Mouse (Mus musculus) gastrocnemius, postnatal 4 days (tissue): ENCODE measurements around the gene Mlst8. TPM values are rescaled to one million over a fixed set of nuclear protein-coding genes. Genes with fewer than 3 reads are reported as not detected.
"Not testable (repeated sequence)": the region's sequence is repeated elsewhere in the genome, so short reads cannot be mapped to it uniquely, and the experiment has no call there.

Experiments used
- DNase-seq, 2 experiments: peaks; one replicate each; pipeline ENCODE4 v3.0.0; 2021 to 2022; ENCODE audit warnings: low spot score in 2 of 2, mixed read lengths in 2 of 2
- total RNA-seq, 2 experiments: library from RNA; stranded (reverse); gene quantifications; 2 replicates each; pipeline ENCODE4 v1.2.3; 2021

Mlst8 gene
- total RNA-seq, 2 experiments from 2014 or later = 12.4 to 16.8 TPM

DNA sequence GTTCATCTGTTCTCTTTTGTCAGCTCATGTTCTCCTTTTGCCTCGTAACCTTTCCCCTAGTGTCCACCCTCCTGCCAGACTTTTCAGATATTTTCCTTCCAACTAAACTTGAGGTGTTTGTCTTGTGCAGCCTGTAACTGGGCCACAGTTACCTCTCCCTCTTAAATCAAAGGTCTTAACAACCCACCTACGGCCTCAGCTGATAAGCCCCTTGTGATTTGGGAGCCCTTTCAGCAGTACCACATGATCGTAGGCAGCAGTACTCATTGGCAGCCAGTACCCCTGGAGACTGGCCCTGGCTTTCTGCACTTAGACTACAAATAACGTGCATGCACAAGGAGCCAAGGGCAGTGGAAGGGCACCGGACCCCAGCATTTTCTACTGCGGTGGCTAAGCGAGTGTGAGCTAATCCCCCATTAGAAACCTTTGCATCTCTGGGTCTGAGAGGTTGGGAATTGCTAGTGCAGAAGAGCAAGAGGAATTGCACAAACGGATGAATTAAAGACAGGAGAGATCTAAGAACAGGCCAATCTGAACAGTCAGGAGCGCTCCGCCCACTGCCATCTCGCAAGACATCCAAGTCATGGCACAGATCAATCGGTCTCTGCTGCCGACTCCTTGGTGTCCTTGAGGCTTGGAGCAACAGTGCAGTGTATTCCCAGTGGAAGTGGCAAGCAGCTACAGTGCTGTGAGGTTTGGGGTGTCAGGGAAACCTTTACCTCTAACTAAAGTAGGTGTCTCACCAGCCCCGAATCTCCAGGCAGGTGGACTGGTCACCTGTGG is 49.5 kb downstream of the Mlst8 start:
- no peak for DNase-seq

DNA sequence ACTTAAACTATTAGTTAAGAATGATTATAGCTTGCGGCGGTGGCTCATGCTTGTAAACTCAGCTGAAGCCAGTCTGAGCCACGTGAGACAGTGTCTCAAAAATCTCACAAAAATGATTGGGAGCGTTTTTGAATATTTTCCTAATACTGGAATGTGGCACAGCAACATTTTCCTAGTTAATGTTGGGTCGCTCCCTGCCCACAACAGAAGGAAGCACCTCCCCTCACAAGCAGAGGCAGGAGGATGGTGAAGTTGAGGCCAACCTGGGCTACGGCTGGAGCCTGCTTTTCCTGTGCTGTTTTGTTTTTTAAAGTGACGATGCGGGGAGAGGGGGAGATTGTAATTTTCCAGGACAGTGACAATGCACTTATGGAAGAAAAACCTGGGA is 51.7 kb downstream of the Mlst8 start:
- no peak for DNase-seq

DNA sequence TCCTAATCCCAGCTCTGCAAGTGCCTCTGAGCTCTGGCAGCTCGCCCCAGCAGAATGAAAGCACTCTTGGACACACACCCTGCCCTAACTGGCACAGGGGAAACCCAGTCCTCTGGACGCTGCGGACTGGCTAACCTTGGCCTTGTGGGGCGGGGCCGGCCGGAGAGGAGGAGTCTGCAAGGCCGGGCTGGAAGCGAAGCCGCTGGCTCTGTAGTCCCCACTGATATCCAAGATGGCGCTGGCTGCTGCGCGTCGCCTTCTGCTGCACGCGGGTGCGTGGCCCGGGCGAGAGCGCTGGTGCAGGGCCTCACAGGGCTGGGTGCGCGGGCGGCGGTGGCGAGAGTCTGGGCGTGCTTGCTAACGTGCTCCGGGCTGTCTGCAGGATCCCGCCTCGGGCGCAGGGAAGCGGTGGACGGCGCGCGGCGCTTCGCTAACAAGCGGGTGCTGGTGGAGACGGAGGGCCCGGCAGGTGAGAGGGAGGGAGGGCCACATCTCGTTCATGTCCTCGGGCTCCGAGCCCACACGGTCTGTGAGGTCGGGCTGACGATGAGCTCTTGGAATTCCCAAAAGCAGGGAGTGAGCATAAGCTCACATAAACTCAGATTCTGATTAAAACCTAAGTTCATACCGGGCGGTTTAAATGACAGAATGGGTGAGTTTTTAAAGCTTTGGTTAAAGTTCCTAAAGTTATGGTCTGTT is 52.3 kb downstream of the Mlst8 start, which contains the start of gene Eci1:
Gene Eci1, plus strand, starts transcription at position 171 of the 699 bp plus-strand sequence.
- peak; percentile 87 to 94 for DNase-seq

DNA sequence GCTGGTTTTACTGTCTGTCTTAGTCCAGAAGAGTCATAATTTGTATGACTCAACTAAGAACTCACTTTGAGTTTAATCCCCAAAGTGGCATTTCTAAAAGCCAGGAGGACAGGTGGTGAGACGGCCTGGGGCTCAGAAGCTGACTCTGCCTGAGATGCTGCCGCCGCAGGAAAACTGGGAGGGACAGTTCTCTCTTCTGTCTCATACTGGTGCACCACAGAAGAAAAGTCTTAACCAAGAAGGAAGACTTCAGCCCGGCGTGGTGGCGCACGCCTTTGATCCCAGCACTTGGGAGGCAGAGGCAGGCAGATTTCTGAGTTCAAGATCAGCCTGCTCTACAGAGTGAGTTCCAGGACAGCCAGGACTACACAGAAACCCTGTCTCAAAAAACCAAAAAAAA is 53.0 kb downstream of the Mlst8 start:
- no peak for DNase-seq

DNA sequence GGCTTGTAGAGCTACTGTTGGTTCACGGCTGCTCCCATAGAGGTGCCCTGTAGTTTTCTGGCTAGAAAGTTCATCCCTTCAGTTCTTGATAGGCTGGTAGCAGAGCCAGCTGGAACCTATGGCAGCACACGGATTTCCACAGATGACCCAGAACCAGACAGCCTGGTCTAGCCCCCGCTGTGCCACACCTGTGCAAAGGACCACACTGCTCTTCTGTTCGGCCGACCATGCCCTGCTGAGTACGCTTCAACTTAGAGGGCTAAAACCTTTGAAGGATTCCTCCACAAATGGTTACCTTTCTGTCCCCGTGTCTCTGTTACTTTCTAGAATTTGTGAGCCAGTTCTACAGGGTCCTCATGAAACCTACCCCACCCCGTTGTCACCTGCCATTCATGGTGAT is 53.6 kb downstream of the Mlst8 start:
- DNase-seq = not testable (repeated sequence)

- DNase-seq = no peak
These were observed 54.4 kb downstream of the Mlst8 start for GRCm38 (mm10) chr17:24424489-24424888.

Other genes starting within 250 kb of the Mlst8 start
- 10 to 100 TPM; 14.9 to 15.2 TPM for gene Ccnf, start 227.6 kb downstream of the Mlst8 start, total RNA-seq
- gene Abca17, start 128.0 kb downstream of the Mlst8 start, total RNA-seq = under 1 TPM in 1 of 2 experiments, not detected in 1; 0.10 TPM
- 10 to 100 TPM; 15.9 to 17.0 TPM for gene Abca3, start 127.1 kb downstream of the Mlst8 start, total RNA-seq
- gene Rnps1, start 64.5 kb downstream of the Mlst8 start, total RNA-seq = 10 to 100 TPM; 83.7 to 93.6 TPM
- 100 to 1,000 TPM; 117 to 133 TPM for gene Eci1, start 52.4 kb downstream of the Mlst8 start, total RNA-seq
- 1 to 10 TPM; 1.9 TPM for gene Dnase1l2, start 36.0 kb downstream of the Mlst8 start, total RNA-seq
- gene E4f1, start 8.8 kb downstream of the Mlst8 start, total RNA-seq = 10 to 100 TPM; 18.0 to 20.7 TPM
- gene Pgp, start 8.7 kb downstream of the Mlst8 start, total RNA-seq = 10 to 100 TPM; 34.6 to 37.4 TPM
- 1 to 10 TPM in 1 of 2 experiments, under 1 TPM in 1; 0.91 to 1.5 TPM for gene Bricd5, start 5.2 kb downstream of the Mlst8 start, total RNA-seq
- 1 to 10 TPM; 1.6 TPM for gene Caskin1, start 9.5 kb upstream of the Mlst8 start, total RNA-seq
- gene Traf7, start 48.9 kb upstream of the Mlst8 start, total RNA-seq = 10 to 100 TPM; 80.8 to 86.3 TPM
- gene Rab26, start 55.1 kb upstream of the Mlst8 start, total RNA-seq = under 1 TPM; 0.52 to 0.64 TPM
- gene Pkd1, start 70.8 kb upstream of the Mlst8 start, total RNA-seq = 10 to 100 TPM; 60.5 to 66.7 TPM
- 10 to 100 TPM; 66.4 to 75.4 TPM for gene Tsc2, start 153.6 kb upstream of the Mlst8 start, total RNA-seq
- 1 to 10 TPM; 7.5 TPM for gene Nthl1, start 153.6 kb upstream of the Mlst8 start, total RNA-seq
- gene Slc9a3r2, start 171.2 kb upstream of the Mlst8 start, total RNA-seq = 10 to 100 TPM; 35.4 to 35.6 TPM
- gene Npw, start 179.4 kb upstream of the Mlst8 start, total RNA-seq = not detected
- 10 to 100 TPM; 25.7 to 29.6 TPM for gene Zfp598, start 190.6 kb upstream of the Mlst8 start, total RNA-seq
- under 1 TPM; 0.13 to 0.15 TPM for gene Syngr3, start 210.9 kb upstream of the Mlst8 start, total RNA-seq
- 10 to 100 TPM; 22.9 to 24.6 TPM for gene Gfer, start 217.1 kb upstream of the Mlst8 start, total RNA-seq
- gene Noxo1, start 217.2 kb upstream of the Mlst8 start, total RNA-seq = 1 to 10 TPM; 2.2 to 3.3 TPM
- 10 to 100 TPM; 19.1 to 20.4 TPM for gene Tbl3, start 228.6 kb upstream of the Mlst8 start, total RNA-seq
- under 1 TPM in 1 of 2 experiments, not detected in 1; 0.23 TPM for gene Rnf151, start 239.0 kb upstream of the Mlst8 start, total RNA-seq
- gene Rps2, start 239.0 kb upstream of the Mlst8 start, total RNA-seq = 100 to 1,000 TPM; 750 to 839 TPM
- gene Ndufb10, start 245.4 kb upstream of the Mlst8 start, total RNA-seq = 100 to 1,000 TPM; 383 to 407 TPM
- gene Rpl3l, start 248.7 kb upstream of the Mlst8 start, total RNA-seq = 100 to 1,000 TPM; 215 to 219 TPM